Mouse (Mus musculus) stomach, embryonic 16.5 days (tissue): ENCODE measurements around the gene Cd36. TPM values are rescaled to one million over a fixed set of nuclear protein-coding genes. Genes with fewer than 3 reads are reported as not detected.

ENCODE experiments used
- ATAC-seq: fragments of 200-750 bp; cut with Nextera tagmentation; 2 replicates; pipeline ENCODE4 v1.8.0; 2017; ENCODE audit warnings: moderate number of reproducible peaks, moderate TSS enrichment; ENCODE audit not compliant: insufficient read depth, low FRiP score
- H3K27ac ChIP-seq: fragments of 300-500 bp; sonication (generic); 2 replicates; pipeline ENCODE4 v1.5.1; 2014; ENCODE audit warnings: low read length
- H3K27me3 ChIP-seq: fragments of 300-500 bp; sonication (generic); 2 replicates; pipeline ENCODE4 v1.6.1; 2014; ENCODE audit warnings: low read length, control low read depth, mixed read lengths; ENCODE audit not compliant: control insufficient read depth, insufficient read depth
- H3K36me3 ChIP-seq: fragments of 300-500 bp; sonication (generic); 2 replicates; pipeline ENCODE4 v1.6.1; 2014; ENCODE audit warnings: low read length; ENCODE audit not compliant: control insufficient read depth, insufficient read depth
- H3K4me1 ChIP-seq: fragments of 300-500 bp; sonication (generic); 2 replicates; pipeline ENCODE4 v1.6.1; 2014; ENCODE audit warnings: low read length, control low read depth, mixed read lengths; ENCODE audit not compliant: control insufficient read depth, insufficient read depth
- H3K4me2 ChIP-seq: fragments of 300-500 bp; sonication (generic); 2 replicates; pipeline ENCODE4 v1.6.1; 2014; ENCODE audit warnings: low read depth, low read length, mixed read lengths
- H3K4me3 ChIP-seq: fragments of 300-500 bp; sonication (generic); replicated peaks from 2 replicates; pipeline ENCODE4 v1.5.1; 2014; ENCODE audit warnings: mild to moderate bottlenecking, low read length
- H3K9ac ChIP-seq: fragments of 300-500 bp; sonication (generic); 2 replicates; pipeline ENCODE4 v1.6.1; 2014; ENCODE audit warnings: low read length
- H3K9me3 ChIP-seq: fragments of 300-500 bp; sonication (generic); replicated peaks from 2 replicates; pipeline ENCODE4 v1.6.1; 2016; ENCODE audit warnings: low read length, control low read depth; ENCODE audit not compliant: control insufficient read depth
- WGBS: fragments of 180-500 bp; shearing (Covaris S2); extraction: QIAGEN DNeasy Blood & Tissue Kit; methylation state at CpG from one replicate; pipeline ENCODE4 v1.1.7; 2014; 5-methylcytosine and 5-hydroxymethylcytosine counted together
- polyA plus RNA-seq: library from polyadenylated mRNA; unstranded; fragments of >200 nt; fragmentation: Nextera tagmentation; extraction: Ambion mirVana; gene quantifications from 2 replicates; pipeline ENCODE4 v1.2.1, GENCODE M21; 2015

Cd36 gene
- polyA plus RNA-seq, 1 experiment from 2014 or later, result 41.0 TPM

GRCm38 (mm10) chr5:17850582-17850981, 38.0 kb downstream of the Cd36 start:
- no peak overlapping the region for H3K4me3 ChIP-seq
- no peak for ATAC-seq
- no peaks in the 10 kb centered on the region for H3K27me3 ChIP-seq
- 78% methylated on average over 2 of the region's 2 CpGs for WGBS
- H3K4me1 ChIP-seq, result no peaks in the 10 kb centered on the region
- H3K4me2 ChIP-seq, result no peak overlapping the region
- H3K9ac ChIP-seq, result no peak overlapping the region
- no peaks in the 10 kb centered on the region for H3K36me3 ChIP-seq
- H3K9me3 ChIP-seq, result no peaks in the 10 kb centered on the region
- no peak overlapping the region for H3K27ac ChIP-seq

- no peak overlapping the region for H3K4me3 ChIP-seq
- no peaks in the 10 kb centered on the region for H3K9me3 ChIP-seq
- no peak for ATAC-seq
- H3K9ac ChIP-seq, result no peak overlapping the region
- no peaks in the 10 kb centered on the region for H3K36me3 ChIP-seq
- H3K27ac ChIP-seq, result no peak overlapping the region
- 69% methylated on average over 1 of the region's 1 CpGs for WGBS
- H3K4me1 ChIP-seq, result no peaks in the 10 kb centered on the region
- no peak overlapping the region for H3K4me2 ChIP-seq
- no peaks in the 10 kb centered on the region for H3K27me3 ChIP-seq
Measured at GRCm38 (mm10) chr5:17849582-17849981, 39.0 kb downstream of the Cd36 start.

GRCm38 (mm10) chr5:17848733-17849132, 39.9 kb downstream of the Cd36 start:
- no peaks in the 10 kb centered on the region for H3K4me1 ChIP-seq
- H3K4me2 ChIP-seq, result no peak overlapping the region
- H3K9me3 ChIP-seq, result no peaks in the 10 kb centered on the region
- no peaks in the 10 kb centered on the region for H3K36me3 ChIP-seq
- H3K4me3 ChIP-seq, result no peak overlapping the region
- no peak for ATAC-seq
- WGBS, result 87% methylated on average over 2 of the region's 2 CpGs
- H3K27me3 ChIP-seq, result no peaks in the 10 kb centered on the region
- no peak overlapping the region for H3K9ac ChIP-seq
- H3K27ac ChIP-seq, result no peak overlapping the region

- no peak overlapping the region for H3K4me2 ChIP-seq
- no peak overlapping the region for H3K4me3 ChIP-seq
- H3K27ac ChIP-seq, result no peak overlapping the region
- WGBS, result 95% methylated on average over 1 of the region's 1 CpGs
- H3K9me3 ChIP-seq, result no peaks in the 10 kb centered on the region
- no peak for ATAC-seq
- H3K4me1 ChIP-seq, result no peaks in the 10 kb centered on the region
- no peaks in the 10 kb centered on the region for H3K27me3 ChIP-seq
- H3K9ac ChIP-seq, result no peak overlapping the region
- no peaks in the 10 kb centered on the region for H3K36me3 ChIP-seq
Measured at GRCm38 (mm10) chr5:17848267-17848666, 40.3 kb downstream of the Cd36 start.

- no peak overlapping the region for H3K4me2 ChIP-seq
- H3K4me3 ChIP-seq, result no peak overlapping the region
- H3K4me1 ChIP-seq, result no peaks in the 10 kb centered on the region
- no peak for ATAC-seq
- no peaks in the 10 kb centered on the region for H3K9me3 ChIP-seq
- H3K27me3 ChIP-seq, result no peaks in the 10 kb centered on the region
- no peak overlapping the region for H3K27ac ChIP-seq
- 66% methylated on average over 3 of the region's 3 CpGs for WGBS
- H3K9ac ChIP-seq, result no peak overlapping the region
- no peaks in the 10 kb centered on the region for H3K36me3 ChIP-seq
Measured at GRCm38 (mm10) chr5:17843921-17844320, 44.7 kb downstream of the Cd36 start.

GRCm38 (mm10) chr5:17843316-17843715, 45.3 kb downstream of the Cd36 start:
- Histone ChIP-seq H3K4me3 (no peak overlapping the region), H3K9ac (no peak overlapping the region), H3K4me2 (no peak overlapping the region), H3K4me1 (no peaks in the 10 kb centered on the region), H3K36me3 (no peaks in the 10 kb centered on the region), H3K27ac (no peak overlapping the region), H3K27me3 (no peaks in the 10 kb centered on the region), H3K9me3 (no peaks in the 10 kb centered on the region)
- ATAC-seq, result no peak
- 71% methylated on average over 5 of the region's 5 CpGs for WGBS

- Histone ChIP-seq H3K27ac (no peak overlapping the region), H3K4me2 (no peak overlapping the region), H3K9me3 (no peaks in the 10 kb centered on the region), H3K36me3 (no peaks in the 10 kb centered on the region), H3K4me1 (no peaks in the 10 kb centered on the region), H3K27me3 (no peaks in the 10 kb centered on the region), H3K4me3 (no peak overlapping the region), H3K9ac (no peak overlapping the region)
- ATAC-seq, result no peak
- WGBS, result 81% methylated on average over 7 of the region's 7 CpGs
Measured at GRCm38 (mm10) chr5:17842111-17842729, 46.4 kb downstream of the Cd36 start.

- H3K4me2 ChIP-seq, result no peak overlapping the region
- H3K27me3 ChIP-seq, result no peaks in the 10 kb centered on the region
- H3K27ac ChIP-seq, result no peak overlapping the region
- ATAC-seq, result no peak
- no peaks in the 10 kb centered on the region for H3K36me3 ChIP-seq
- whole genome bisulfite sequencing, result 51% methylated on average over 2 of the region's 2 CpGs
- H3K4me1 ChIP-seq, result no peaks in the 10 kb centered on the region
- no peak overlapping the region for H3K9ac ChIP-seq
- no peak overlapping the region for H3K4me3 ChIP-seq
- no peaks in the 10 kb centered on the region for H3K9me3 ChIP-seq
Measured at GRCm38 (mm10) chr5:17839549-17839948, 49.1 kb downstream of the Cd36 start.

GRCm38 (mm10) chr5:17836408-17836807, 52.2 kb downstream of the Cd36 start:
- Histone ChIP-seq H3K4me2 (no peak overlapping the region), H3K27me3 (no peaks in the 10 kb centered on the region), H3K4me3 (no peak overlapping the region), H3K4me1 (no peaks in the 10 kb centered on the region), H3K27ac (no peak overlapping the region), H3K9me3 (no peaks in the 10 kb centered on the region), H3K36me3 (no peaks in the 10 kb centered on the region), H3K9ac (no peak overlapping the region)
- 79% methylated on average over 4 of the region's 4 CpGs for WGBS
- ATAC-seq, result no peak
